Mouse (Mus musculus) ES-E14 (cell line): ENCODE measurements around the gene Reck. TPM values are rescaled to one million over a fixed set of nuclear protein-coding genes. Genes with fewer than 3 reads are reported as not detected.

ENCODE experiments used
- DNase-seq: peaks from one replicate; pipeline ENCODE4 v3.0.0-alpha.2; 2013; ENCODE audit warnings: low read depth, low spot score
- H3K27ac ChIP-seq: 2 replicates; pipeline ENCODE4 v1.5.1; 2012; ENCODE audit warnings: low read depth, mild to moderate bottlenecking, low read length, moderate library complexity, mixed read lengths; ENCODE audit not compliant: poor library complexity, insufficient read depth, severe bottlenecking
- H3K36me3 ChIP-seq: 2 replicates; pipeline ENCODE4 v1.6.1; 2012; ENCODE audit warnings: mild to moderate bottlenecking, low read length, moderate library complexity, mixed read lengths; ENCODE audit not compliant: control insufficient read depth, poor library complexity, insufficient read depth, severe bottlenecking
- H3K4me1 ChIP-seq, 2 experiments: fragments of 150-350 bp in 1 of 2; sonication (generic) in 1 of 2; 2 replicates each; pipeline ENCODE4 v1.6.1; 2012; ENCODE audit warnings: low read length in 2 of 2, mild to moderate bottlenecking in 1 of 2, mixed read lengths in 1 of 2; ENCODE audit not compliant: control insufficient read depth in 2 of 2, insufficient read depth in 2 of 2, poor library complexity in 1 of 2
- H3K4me3 ChIP-seq, 2 experiments: fragments of 150-350 bp in 1 of 2; sonication (generic) in 1 of 2; 2 replicates each; pipeline ENCODE4 v1.5.1; 2012; ENCODE audit warnings: low read length in 2 of 2, low read depth in 1 of 2, mild to moderate bottlenecking in 1 of 2, mixed read lengths in 1 of 2; ENCODE audit not compliant: insufficient read depth in 1 of 2, poor library complexity in 1 of 2, severe bottlenecking in 1 of 2
- H3K9ac ChIP-seq: 2 replicates; pipeline ENCODE4 v1.6.1; 2012; ENCODE audit warnings: low read depth, mild to moderate bottlenecking, low read length, mixed read lengths; ENCODE audit not compliant: poor library complexity, insufficient read depth, severe bottlenecking
- H3K9me3 ChIP-seq: fragments of 150-350 bp; sonication (generic); 2 replicates; pipeline ENCODE4 v1.6.1; 2012; ENCODE audit warnings: low read depth, mild to moderate bottlenecking, low read length; ENCODE audit not compliant: control insufficient read depth, insufficient read depth
- CHD2 ChIP-seq: IDR thresholded peaks from 2 replicates; pipeline ENCODE4 v1.6.1; 2014; ENCODE audit warnings: mild to moderate bottlenecking, low read depth, low read length, inconsistent platforms
- HCFC1 ChIP-seq: IDR thresholded peaks from 2 replicates; pipeline ENCODE4 v1.6.1; 2012; ENCODE audit warnings: low read length, inconsistent platforms, borderline replicate concordance; ENCODE audit not compliant: insufficient read depth
- MAFK ChIP-seq: IDR thresholded peaks from 2 replicates; pipeline ENCODE4 v1.6.1; 2014; ENCODE audit warnings: mild to moderate bottlenecking, low read depth, low read length, inconsistent platforms; ENCODE audit not compliant: insufficient read depth
- ZC3H11A ChIP-seq: IDR thresholded peaks from 2 replicates; pipeline ENCODE4 v1.6.1; 2012; ENCODE audit warnings: low read depth, mild to moderate bottlenecking, inconsistent platforms, low read length, borderline replicate concordance
- ZNF384 ChIP-seq: IDR thresholded peaks from 2 replicates; pipeline ENCODE4 v1.6.1; 2012; ENCODE audit warnings: low read depth, low read length, inconsistent platforms
- in situ Hi-C, 2 experiments: fragments of 600-800 bp; cut with MboI; formaldehyde crosslinking; loops; one replicate each; pipeline ENCODE4 v1.15.1; 2025; ENCODE audit warnings: low sequenced_read_pairs in 2 of 2, inconsistent platforms in 1 of 2; ENCODE audit not compliant: unreplicated experiment in 2 of 2
- total RNA-seq: library from RNA; depleted of rRNA; stranded (reverse); fragments of 300-350 nt; gene quantifications from 2 replicates; pipeline ENCODE4 v1.2.3, GENCODE M21; 2012

Gene Reck
- total RNA-seq, 1 experiment: 4.0 TPM

- H3K27ac ChIP-seq: no peak overlapping the region
- TF ChIP-seq ZC3H11A (peak; percentile 54; the same call in 1 of the 2 replicates), HCFC1 (no peak), CHD2 (no peak), MAFK (no peak), ZNF384 (peak; percentile 78)
- no peaks in the 10 kb centered on the region for H3K36me3 ChIP-seq
- no peak overlapping the region for H3K9ac ChIP-seq
- peak; percentile 48 for DNase-seq
- H3K4me1 ChIP-seq: no peaks in the 10 kb centered on the region
- no peak overlapping the region for H3K4me3 ChIP-seq
- no peaks in the 10 kb centered on the region for H3K9me3 ChIP-seq
- in situ Hi-C loops: no loop called here
Observed at GRCm38 (mm10) chr4:43906443-43906842, 31.1 kb downstream of the Reck start.

GRCm38 (mm10) chr4:43918221-43918620, 42.9 kb downstream of the Reck start:
- H3K36me3 ChIP-seq: peaks cover 2% of the 10 kb centered on the region; the same call in 1 of the 2 replicates
- DNase-seq: no peak
- H3K27ac ChIP-seq: no peak overlapping the region
- no peak overlapping the region for H3K9ac ChIP-seq
- H3K4me3 ChIP-seq: no peak overlapping the region
- TF ChIP-seq MAFK (no peak), CHD2 (no peak), ZC3H11A (no peak), ZNF384 (no peak), HCFC1 (no peak)
- no peaks in the 10 kb centered on the region for H3K9me3 ChIP-seq
- no peaks in the 10 kb centered on the region for H3K4me1 ChIP-seq
- in situ Hi-C loops: no loop called here

GRCm38 (mm10) chr4:43920602-43921001, 45.3 kb downstream of the Reck start:
- no peak for DNase-seq
- H3K9me3 ChIP-seq: no peaks in the 10 kb centered on the region
- TF ChIP-seq CHD2 (no peak), ZNF384 (no peak), MAFK (no peak), ZC3H11A (no peak), HCFC1 (no peak)
- H3K4me3 ChIP-seq: no peak overlapping the region
- no peaks in the 10 kb centered on the region for H3K4me1 ChIP-seq
- H3K9ac ChIP-seq: no peak overlapping the region
- H3K36me3 ChIP-seq: peaks cover 2% of the 10 kb centered on the region; the same call in 1 of the 2 replicates
- no peak overlapping the region for H3K27ac ChIP-seq
- in situ Hi-C loops: no loop called here

- DNase-seq: no peak
- H3K9ac ChIP-seq: no peak overlapping the region
- peaks cover 2% of the 10 kb centered on the region; the same call in 1 of the 2 replicates for H3K36me3 ChIP-seq
- H3K4me3 ChIP-seq: no peak overlapping the region
- H3K9me3 ChIP-seq: no peaks in the 10 kb centered on the region
- H3K27ac ChIP-seq: no peak overlapping the region
- no peaks in the 10 kb centered on the region for H3K4me1 ChIP-seq
- TF ChIP-seq HCFC1 (no peak), MAFK (no peak), CHD2 (no peak), ZNF384 (no peak), ZC3H11A (no peak)
- in situ Hi-C loops: loop anchor here in 1 of 2 experiments (5.0 kb wide), 1 partner anchor 57 kb away; the partner anchor contains the start of gene Ccin
Observed at GRCm38 (mm10) chr4:43925125-43925524, 49.8 kb downstream of the Reck start.

- no peak overlapping the region for H3K9ac ChIP-seq
- no peak overlapping the region; the same call in 1 of the 2 replicates for H3K27ac ChIP-seq
- no peaks in the 10 kb centered on the region for H3K9me3 ChIP-seq
- H3K36me3 ChIP-seq: peaks cover 2% of the 10 kb centered on the region; the same call in 1 of the 2 replicates
- in situ Hi-C loops: loop anchor here in 1 of 2 experiments (5.0 kb wide), 1 partner anchor 57 kb away; the partner anchor contains the start of gene Ccin
- peak; percentile 88 for DNase-seq
- no peaks in the 10 kb centered on the region for H3K4me1 ChIP-seq
- TF ChIP-seq ZC3H11A (peak; percentile 40; the same call in 1 of the 2 replicates), HCFC1 (no peak)
- no peak overlapping the region for H3K4me3 ChIP-seq
Observed at GRCm38 (mm10) chr4:43925779-43926178, 50.4 kb downstream of the Reck start.
